Mouse (Mus musculus): ENCODE data around the gene Rpl27. TPM values are rescaled to one million over a fixed set of nuclear protein-coding genes. Genes with fewer than 3 reads are reported as not detected.
"Not testable (repeated sequence)": the region's sequence is repeated elsewhere in the genome, so short reads cannot be mapped to it uniquely, and the experiment has no call there.

Gene Rpl27
- total RNA-seq, 2 experiments from 2014 or later = 49.7 to 52.9 TPM

GRCm38 (mm10) chr11:101465869-101466551 is 23.9 kb downstream of the Rpl27 start, which contains the start of gene Vat1:
Gene Vat1, minus strand, starts transcription at chr11:101466230.
- DNase-seq = peak; percentile 75 to 79
- intact Hi-C loops (cut with DNase I) = loop anchor here (2.0 to 5.0 kb wide), 2 partner anchors 17 to 86 kb away; partner anchors contain the start of genes Brca1, Ifi35 and Nbr1

GRCm38 (mm10) chr11:101466552-101466950 is 24.5 kb downstream of the Rpl27 start:
- not testable (repeated sequence) for DNase-seq
- intact Hi-C loops (cut with DNase I) = loop anchor here (5.0 kb wide), 1 partner anchor 86 kb away; the partner anchor contains the start of genes Brca1 and Nbr1

- DNase-seq = peak; percentile 74 to 82
- intact Hi-C loops (cut with DNase I) = loop anchor here (5.0 kb wide), 1 partner anchor 85 kb away; the partner anchor contains the start of genes Brca1 and Nbr1
These were observed 25.6 kb downstream of the Rpl27 start for GRCm38 (mm10) chr11:101467477-101468262.

- DNase-seq = no peak
- intact Hi-C loops (cut with DNase I) = loop anchor here (5.0 kb wide), 1 partner anchor 84 kb away; the partner anchor contains the start of genes Brca1 and Nbr1
These were observed 26.2 kb downstream of the Rpl27 start for GRCm38 (mm10) chr11:101468263-101468688.

- no peak for DNase-seq
- intact Hi-C loops (cut with DNase I) = loop anchor here (5.0 kb wide), 1 partner anchor 84 kb away; the partner anchor contains the start of genes Brca1 and Nbr1
These were observed 26.6 kb downstream of the Rpl27 start for GRCm38 (mm10) chr11:101468731-101469130.

- DNase-seq = no peak
- intact Hi-C loops (cut with DNase I) = loop anchor here (5.0 kb wide), 1 partner anchor 83 kb away; the partner anchor contains the start of genes Brca1 and Nbr1
These were observed 27.1 kb downstream of the Rpl27 start for GRCm38 (mm10) chr11:101469155-101469554.

- no peak for DNase-seq
- intact Hi-C loops (cut with DNase I) = no loop called here
These were observed 28.1 kb downstream of the Rpl27 start for GRCm38 (mm10) chr11:101470206-101470605.

GRCm38 (mm10) chr11:101471926-101472325 is 29.8 kb downstream of the Rpl27 start:
- DNase-seq = no peak
- intact Hi-C loops (cut with DNase I) = no loop called here

GRCm38 (mm10) chr11:101472336-101472735 is 30.2 kb downstream of the Rpl27 start:
- intact Hi-C loops (cut with DNase I) = no loop called here
- DNase-seq = no peak

GRCm38 (mm10) chr11:101473686-101474085 is 31.6 kb downstream of the Rpl27 start:
- intact Hi-C loops (cut with DNase I); DNase-seq: not testable (repeated sequence)

- DNase-seq = no peak
- intact Hi-C loops (cut with DNase I) = no loop called here
These were observed 32.2 kb downstream of the Rpl27 start for GRCm38 (mm10) chr11:101474298-101474697.

- DNase-seq; intact Hi-C loops (cut with DNase I): not testable (repeated sequence)
These were observed 34.3 kb downstream of the Rpl27 start for GRCm38 (mm10) chr11:101476361-101476760.

GRCm38 (mm10) chr11:101477194-101477551 is 35.1 kb downstream of the Rpl27 start:
- intact Hi-C loops (cut with DNase I) = no loop called here
- no peak for DNase-seq

- intact Hi-C loops (cut with DNase I) = no loop called here
- DNase-seq = no peak
These were observed 35.6 kb downstream of the Rpl27 start for GRCm38 (mm10) chr11:101477552-101478211.

GRCm38 (mm10) chr11:101479171-101479635 is 37.1 kb downstream of the Rpl27 start:
- no peak for DNase-seq
- intact Hi-C loops (cut with DNase I) = no loop called here

GRCm38 (mm10) chr11:101480912-101481311 is 38.8 kb downstream of the Rpl27 start:
- no peak for DNase-seq
- intact Hi-C loops (cut with DNase I) = no loop called here

GRCm38 (mm10) chr11:101483804-101484203 is 41.7 kb downstream of the Rpl27 start:
- no peak for DNase-seq
- intact Hi-C loops (cut with DNase I) = no loop called here

GRCm38 (mm10) chr11:101484245-101484644 is 42.1 kb downstream of the Rpl27 start:
- DNase-seq = no peak
- intact Hi-C loops (cut with DNase I) = no loop called here

GRCm38 (mm10) chr11:101484814-101485213 is 42.7 kb downstream of the Rpl27 start:
- no peak for DNase-seq
- intact Hi-C loops (cut with DNase I) = no loop called here

- no peak for DNase-seq
- intact Hi-C loops (cut with DNase I) = no loop called here
These were observed 43.5 kb downstream of the Rpl27 start for GRCm38 (mm10) chr11:101485509-101486028.
